Mouse (Mus musculus): ENCODE measurements around the gene Slc9a8.
A peak's percentile ranks its signal among the peaks of the same experiment; 100 is the strongest.

Slc9a8 gene

GRCm38 (mm10) chr2:167407296-167407929 lies 14.1 kb upstream of the Slc9a8 start:
- ATAC-seq (ENCODE audit: insufficient number of reproducible peaks, low FRiP score, low TSS enrichment), result no peak

- no peak for ATAC-seq (ENCODE audit: insufficient number of reproducible peaks, low FRiP score, low TSS enrichment)
These were observed 7.1 kb upstream of the Slc9a8 start for GRCm38 (mm10) chr2:167414461-167414860.

GRCm38 (mm10) chr2:167415970-167416563 lies 5.4 kb upstream of the Slc9a8 start:
- ATAC-seq (ENCODE audit: insufficient number of reproducible peaks, low FRiP score, low TSS enrichment), result no peak

- ATAC-seq (ENCODE audit: insufficient number of reproducible peaks, low FRiP score, low TSS enrichment), result no peak
These were observed 4.5 kb upstream of the Slc9a8 start for GRCm38 (mm10) chr2:167417048-167417447.

GRCm38 (mm10) chr2:167417694-167418093 lies 3.8 kb upstream of the Slc9a8 start:
- no peak for ATAC-seq (ENCODE audit: insufficient number of reproducible peaks, low FRiP score, low TSS enrichment)

- no peak for ATAC-seq (ENCODE audit: insufficient number of reproducible peaks, low FRiP score, low TSS enrichment)
These were observed 2.3 kb upstream of the Slc9a8 start for GRCm38 (mm10) chr2:167419204-167419603.

- no peak for ATAC-seq (ENCODE audit: insufficient number of reproducible peaks, low FRiP score, low TSS enrichment)
These were observed 686 bp upstream of the Slc9a8 start for GRCm38 (mm10) chr2:167420811-167421241.

- ATAC-seq (ENCODE audit: insufficient number of reproducible peaks, low FRiP score, low TSS enrichment), result no peak
These were observed 598 bp downstream of the Slc9a8 start for GRCm38 (mm10) chr2:167422150-167422470.

GRCm38 (mm10) chr2:167423031-167423611 lies 1.6 kb downstream of the Slc9a8 start:
- no peak for ATAC-seq (ENCODE audit: insufficient number of reproducible peaks, low FRiP score, low TSS enrichment)

- ATAC-seq (ENCODE audit: insufficient number of reproducible peaks, low FRiP score, low TSS enrichment), result no peak
These were observed 2.5 kb downstream of the Slc9a8 start for GRCm38 (mm10) chr2:167424040-167424439.

- no peak for ATAC-seq (ENCODE audit: insufficient number of reproducible peaks, low FRiP score, low TSS enrichment)
These were observed 3.0 kb downstream of the Slc9a8 start for GRCm38 (mm10) chr2:167424516-167424915.

- no peak for ATAC-seq (ENCODE audit: insufficient number of reproducible peaks, low FRiP score, low TSS enrichment)
These were observed 3.9 kb downstream of the Slc9a8 start for GRCm38 (mm10) chr2:167425407-167425806.

GRCm38 (mm10) chr2:167429596-167429995 lies 8.1 kb downstream of the Slc9a8 start:
- no peak for ATAC-seq (ENCODE audit: insufficient number of reproducible peaks, low FRiP score, low TSS enrichment)

GRCm38 (mm10) chr2:167430737-167431417 lies 9.4 kb downstream of the Slc9a8 start:
- ATAC-seq (ENCODE audit: insufficient number of reproducible peaks, low FRiP score, low TSS enrichment), result no peak

GRCm38 (mm10) chr2:167431418-167431776 lies 9.9 kb downstream of the Slc9a8 start:
- no peak for ATAC-seq (ENCODE audit: insufficient number of reproducible peaks, low FRiP score, low TSS enrichment)

GRCm38 (mm10) chr2:167434570-167434969 lies 13.1 kb downstream of the Slc9a8 start:
- no peak for ATAC-seq (ENCODE audit: insufficient number of reproducible peaks, low FRiP score, low TSS enrichment)

- ATAC-seq (ENCODE audit: insufficient number of reproducible peaks, low FRiP score, low TSS enrichment), result no peak
These were observed 14.1 kb downstream of the Slc9a8 start for GRCm38 (mm10) chr2:167435631-167436030.

GRCm38 (mm10) chr2:167436371-167436770 lies 14.9 kb downstream of the Slc9a8 start:
- no peak for ATAC-seq (ENCODE audit: insufficient number of reproducible peaks, low FRiP score, low TSS enrichment)

GRCm38 (mm10) chr2:167439422-167439821 lies 17.9 kb downstream of the Slc9a8 start:
- ATAC-seq (ENCODE audit: insufficient number of reproducible peaks, low FRiP score, low TSS enrichment), result no peak

GRCm38 (mm10) chr2:167443411-167444193 lies 22.1 kb downstream of the Slc9a8 start:
- ATAC-seq (ENCODE audit: insufficient number of reproducible peaks, low FRiP score, low TSS enrichment), result peak; percentile 76; the same call in 1 of the 2 replicates
